Mouse (Mus musculus): ENCODE data around the gene Zfp286. TPM values are rescaled to one million over a fixed set of nuclear protein-coding genes. Genes with fewer than 3 reads are reported as not detected.

Gene Zfp286
- polyA plus RNA-seq, 1 experiment from 2014 or later = 18.5 TPM

DNA sequence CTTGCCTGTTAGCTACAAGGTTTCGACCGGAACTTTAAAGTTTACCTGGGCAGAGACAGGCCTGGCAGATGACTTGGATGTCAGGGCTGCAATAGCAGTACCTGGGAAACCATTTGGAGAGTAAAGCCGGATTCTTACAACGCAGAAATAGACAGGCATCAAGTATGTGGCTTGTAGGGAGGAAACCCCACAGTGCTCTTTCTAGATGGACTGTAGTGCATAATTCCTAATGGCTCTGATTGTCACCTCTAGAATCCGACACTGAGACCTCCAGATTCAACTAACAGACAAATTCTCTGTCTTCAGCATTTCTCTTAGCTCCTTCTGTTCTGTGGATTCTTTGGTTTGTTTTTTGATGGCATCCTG is 57.3 kb downstream of the Zfp286 start:
- H3K27ac ChIP-seq (ENCODE audit: low read length) = no peak overlapping the region
- H3K27me3 ChIP-seq (ENCODE audit: insufficient read depth, low read length) = no peaks in the 10 kb centered on the region
- no peak for ATAC-seq (ENCODE audit: low FRiP score, low TSS enrichment)
- peaks cover 5% of the 10 kb centered on the region; the same call in 1 of the 2 replicates for H3K36me3 ChIP-seq (ENCODE audit: insufficient read depth, low read length)
- peak overlapping the region; percentile 78 for H3K4me2 ChIP-seq (replicated peaks; ENCODE audit: low read depth, low read length)
- no peaks in the 10 kb centered on the region for H3K9me3 ChIP-seq (ENCODE audit: low read length)
- no peak overlapping the region for H3K9ac ChIP-seq (replicated peaks; ENCODE audit: low read length)
- H3K4me1 ChIP-seq (ENCODE audit: insufficient read depth, low read length) = peaks cover 7% of the 10 kb centered on the region; the same call in 1 of the 2 replicates
- WGBS = 10% methylated on average over 5 of the region's 5 CpGs
- peak overlapping the region; percentile 57 for H3K4me3 ChIP-seq (ENCODE audit: low read length)

DNA sequence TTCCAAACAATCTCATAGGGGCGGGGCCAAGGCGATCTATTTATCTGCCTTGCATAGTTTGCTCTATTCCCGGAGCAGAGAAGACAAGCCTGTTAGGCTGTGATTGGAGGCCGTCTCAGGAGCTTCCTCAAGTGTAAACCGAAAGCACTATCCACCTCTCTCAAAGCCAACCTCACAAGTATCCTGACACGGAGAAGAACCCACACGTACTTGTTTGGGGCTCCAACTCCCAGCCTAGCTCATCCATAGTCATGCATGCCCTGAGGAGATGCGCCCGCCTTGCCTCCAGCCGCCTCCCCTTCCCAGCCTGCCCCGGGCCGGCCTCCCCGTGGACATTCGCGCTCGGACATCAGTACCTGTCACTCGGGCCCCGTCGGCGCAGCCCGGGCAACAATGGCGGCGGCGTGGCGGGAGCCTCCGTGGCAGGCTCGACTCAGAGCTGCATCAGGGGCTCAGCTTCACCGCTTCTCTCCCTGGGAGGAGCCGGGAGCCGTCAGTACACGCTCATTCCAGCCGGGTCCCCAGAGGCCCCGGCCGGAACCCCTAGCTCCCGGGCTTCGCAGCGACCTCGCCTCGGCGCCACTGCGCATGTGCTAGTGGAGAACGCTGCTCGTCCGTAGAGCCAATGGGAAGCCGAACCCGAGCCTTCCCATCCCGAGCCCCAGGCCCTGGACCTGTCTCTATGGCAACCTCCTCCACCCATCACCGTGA is 57.8 kb downstream of the Zfp286 start, which contains the start of gene Zfp287:
TSS of gene Zfp287 (minus strand) at position 595 of the 711 bp plus-strand sequence.
- Histone ChIP-seq H3K27me3 (ENCODE audit: insufficient read depth, low read length) (no peaks in the 10 kb centered on the region), H3K9me3 (ENCODE audit: low read length) (no peaks in the 10 kb centered on the region), H3K4me3 (ENCODE audit: low read length) (peak within 1 kb of the TSS; percentile 57), H3K9ac (replicated peaks; ENCODE audit: low read length) (peak within 1 kb of the TSS; percentile 62), H3K36me3 (ENCODE audit: insufficient read depth, low read length) (peaks cover 5% of the 10 kb centered on the region; the same call in 1 of the 2 replicates), H3K4me2 (replicated peaks; ENCODE audit: low read depth, low read length) (peak within 1 kb of the TSS; percentile 78), H3K4me1 (ENCODE audit: insufficient read depth, low read length) (peaks cover 7% of the 10 kb centered on the region; the same call in 1 of the 2 replicates), H3K27ac (ENCODE audit: low read length) (peak within 1 kb of the TSS; percentile 13; the same call in 1 of the 2 replicates)
- WGBS = under 1% methylated on average over 44 of the region's 48 CpGs
- ATAC-seq (ENCODE audit: low FRiP score, low TSS enrichment) = peak; percentile 97

DNA sequence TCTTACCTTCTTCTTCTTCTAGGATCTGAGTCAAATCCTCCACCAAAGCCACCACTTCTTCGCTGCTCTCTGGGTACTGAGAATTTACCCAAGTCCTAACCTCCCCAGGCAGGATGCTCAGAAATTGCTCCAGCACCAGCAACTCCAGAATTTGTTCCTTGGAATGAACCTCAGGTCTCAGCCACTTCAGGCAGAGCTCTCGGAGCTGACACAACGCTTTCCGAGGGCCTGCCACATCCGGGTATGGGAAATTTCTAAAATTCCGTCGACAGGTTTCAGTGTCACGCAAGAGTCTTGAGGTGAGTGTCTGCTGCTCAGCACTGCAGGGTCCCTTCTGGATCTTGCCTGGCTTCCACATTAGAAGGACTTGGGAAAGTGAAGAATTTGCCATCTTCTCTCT is 61.0 kb downstream of the Zfp286 start:
- H3K9ac ChIP-seq (replicated peaks; ENCODE audit: low read length) = no peak overlapping the region
- no peak for ATAC-seq (ENCODE audit: low FRiP score, low TSS enrichment)
- peaks cover 7% of the 10 kb centered on the region; the same call in 1 of the 2 replicates for H3K4me1 ChIP-seq (ENCODE audit: insufficient read depth, low read length)
- H3K4me3 ChIP-seq (ENCODE audit: low read length) = no peak overlapping the region
- no peak overlapping the region for H3K27ac ChIP-seq (ENCODE audit: low read length)
- WGBS = 93% methylated on average over 8 of the region's 8 CpGs
- H3K27me3 ChIP-seq (ENCODE audit: insufficient read depth, low read length) = no peaks in the 10 kb centered on the region
- no peaks in the 10 kb centered on the region for H3K9me3 ChIP-seq (ENCODE audit: low read length)
- no peak overlapping the region for H3K4me2 ChIP-seq (replicated peaks; ENCODE audit: low read depth, low read length)
- peaks cover 20% of the 10 kb centered on the region for H3K36me3 ChIP-seq (ENCODE audit: insufficient read depth, low read length)

DNA sequence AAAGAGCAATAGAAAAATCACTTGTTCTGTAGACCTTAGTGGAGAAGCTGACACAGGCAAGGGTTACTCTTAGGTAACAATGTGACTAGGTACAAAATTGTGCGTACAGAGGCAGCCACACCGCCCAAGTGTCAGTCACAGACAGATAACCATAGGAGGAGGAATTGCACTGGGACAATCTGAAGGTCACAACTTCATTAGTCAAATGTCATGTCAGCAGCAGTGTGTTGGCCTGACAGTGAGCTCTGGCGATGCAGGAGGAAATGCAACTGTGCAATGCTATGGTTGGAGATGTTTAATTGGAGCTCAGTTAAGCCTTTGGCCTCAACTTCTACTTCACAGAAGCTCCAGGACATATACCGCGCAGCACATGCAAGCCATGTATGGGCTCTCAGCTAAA is 78.6 kb downstream of the Zfp286 start:
- Histone ChIP-seq H3K27ac (ENCODE audit: low read length) (no peak overlapping the region), H3K27me3 (ENCODE audit: insufficient read depth, low read length) (no peaks in the 10 kb centered on the region), H3K36me3 (ENCODE audit: insufficient read depth, low read length) (peaks cover 14% of the 10 kb centered on the region; the same call in 1 of the 2 replicates), H3K9ac (replicated peaks; ENCODE audit: low read length) (no peak overlapping the region), H3K4me2 (replicated peaks; ENCODE audit: low read depth, low read length) (no peak overlapping the region), H3K4me1 (ENCODE audit: insufficient read depth, low read length) (no peaks in the 10 kb centered on the region), H3K4me3 (ENCODE audit: low read length) (no peak overlapping the region), H3K9me3 (ENCODE audit: low read length) (no peaks in the 10 kb centered on the region)
- 91% methylated on average over 5 of the region's 5 CpGs for WGBS
- ATAC-seq (ENCODE audit: low FRiP score, low TSS enrichment) = no peak

DNA sequence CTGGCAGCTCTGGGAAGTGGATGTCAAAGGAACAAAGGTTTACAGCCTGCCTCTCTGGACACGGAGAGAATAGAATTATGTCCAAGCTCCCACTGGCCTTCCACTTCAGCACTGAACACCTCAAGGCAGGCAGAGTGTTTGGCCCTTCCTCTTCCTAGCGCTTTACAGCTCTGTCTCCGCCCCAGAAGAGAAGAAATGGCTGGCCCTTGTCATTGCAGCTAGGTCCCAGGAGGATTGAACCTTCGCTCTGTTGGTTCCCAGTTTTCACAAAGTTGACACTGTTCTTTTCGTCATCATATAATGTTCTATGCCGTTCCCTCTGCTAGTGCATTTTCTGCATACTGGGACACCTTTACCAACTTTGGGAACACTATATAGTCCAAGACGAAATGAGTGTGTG is 81.0 kb downstream of the Zfp286 start:
- no peaks in the 10 kb centered on the region for H3K36me3 ChIP-seq (ENCODE audit: insufficient read depth, low read length)
- no peak overlapping the region for H3K27ac ChIP-seq (ENCODE audit: low read length)
- ATAC-seq (ENCODE audit: low FRiP score, low TSS enrichment) = no peak
- no peaks in the 10 kb centered on the region for H3K4me1 ChIP-seq (ENCODE audit: insufficient read depth, low read length)
- no peaks in the 10 kb centered on the region for H3K27me3 ChIP-seq (ENCODE audit: insufficient read depth, low read length)
- H3K9me3 ChIP-seq (ENCODE audit: low read length) = no peaks in the 10 kb centered on the region
- WGBS = 73% methylated on average over 7 of the region's 7 CpGs
- no peak overlapping the region for H3K9ac ChIP-seq (replicated peaks; ENCODE audit: low read length)
- no peak overlapping the region for H3K4me3 ChIP-seq (ENCODE audit: low read length)
- no peak overlapping the region for H3K4me2 ChIP-seq (replicated peaks; ENCODE audit: low read depth, low read length)

DNA sequence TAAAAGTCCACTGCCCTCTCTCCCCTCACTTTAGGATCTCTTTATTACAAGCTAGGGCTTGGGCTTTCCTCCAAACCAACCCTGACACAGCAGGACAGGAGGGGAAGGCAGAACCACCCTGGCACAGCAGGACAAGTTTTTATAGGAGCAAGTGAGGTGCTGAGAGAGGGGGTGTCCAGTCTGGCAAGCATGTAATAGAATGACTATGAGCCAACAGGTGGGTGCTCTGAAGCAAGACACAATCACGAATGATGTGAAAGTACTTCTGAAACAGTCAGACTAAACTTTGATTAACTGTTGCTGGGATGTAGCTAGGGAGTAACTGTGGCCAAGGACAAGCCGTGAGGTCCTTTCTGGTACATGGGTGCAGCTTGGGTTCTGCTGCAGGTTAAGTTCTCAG is 83.1 kb downstream of the Zfp286 start:
- H3K36me3 ChIP-seq (ENCODE audit: insufficient read depth, low read length) = no peaks in the 10 kb centered on the region
- H3K4me1 ChIP-seq (ENCODE audit: insufficient read depth, low read length) = no peaks in the 10 kb centered on the region
- WGBS = 52% methylated on average over 2 of the region's 2 CpGs
- no peaks in the 10 kb centered on the region for H3K9me3 ChIP-seq (ENCODE audit: low read length)
- ATAC-seq (ENCODE audit: low FRiP score, low TSS enrichment) = no peak
- H3K9ac ChIP-seq (replicated peaks; ENCODE audit: low read length) = no peak overlapping the region
- H3K27ac ChIP-seq (ENCODE audit: low read length) = no peak overlapping the region
- H3K4me3 ChIP-seq (ENCODE audit: low read length) = no peak overlapping the region
- H3K4me2 ChIP-seq (replicated peaks; ENCODE audit: low read depth, low read length) = no peak overlapping the region
- H3K27me3 ChIP-seq (ENCODE audit: insufficient read depth, low read length) = no peaks in the 10 kb centered on the region

Other genes starting within 250 kb of the Zfp286 start
- 3,284 and 3,391 TPM in 2 replicates for gene Ubb, start 238.3 kb downstream of the Zfp286 start, polyA plus RNA-seq (2015; fragmentation: Nextera tagmentation; extraction: Ambion mirVana)
- 4.6 and 6.6 TPM in 2 replicates for gene Trpv2, start 215.0 kb downstream of the Zfp286 start, polyA plus RNA-seq (2015; fragmentation: Nextera tagmentation; extraction: Ambion mirVana)
- gene Lrrc75a, start 140.9 kb downstream of the Zfp286 start, polyA plus RNA-seq (2015; fragmentation: Nextera tagmentation; extraction: Ambion mirVana) = 13.8 and 15.6 TPM in 2 replicates
- 66.2 and 68.1 TPM in 2 replicates for gene Mmgt2, start 140.8 kb downstream of the Zfp286 start, polyA plus RNA-seq (2015; fragmentation: Nextera tagmentation; extraction: Ambion mirVana)
- gene Zfp287, start 57.6 kb downstream of the Zfp286 start, polyA plus RNA-seq (2015; fragmentation: Nextera tagmentation; extraction: Ambion mirVana) = 7.5 and 9.1 TPM in 2 replicates
- gene Gm10428, start 36.4 kb downstream of the Zfp286 start, polyA plus RNA-seq (2015; fragmentation: Nextera tagmentation; extraction: Ambion mirVana) = not detected in 2 replicates
- 18.1 TPM in 2 replicates for gene Trim16, start 30.8 kb upstream of the Zfp286 start, polyA plus RNA-seq (2015; fragmentation: Nextera tagmentation; extraction: Ambion mirVana)
- 0.51 and 0.87 TPM in 2 replicates for gene Fbxw10, start 57.6 kb upstream of the Zfp286 start, polyA plus RNA-seq (2015; fragmentation: Nextera tagmentation; extraction: Ambion mirVana)
- gene Tvp23b, start 90.0 kb upstream of the Zfp286 start, polyA plus RNA-seq (2015; fragmentation: Nextera tagmentation; extraction: Ambion mirVana) = 79.0 and 83.6 TPM in 2 replicates
- not detected in 2 replicates for gene Cdrt4, start 161.7 kb upstream of the Zfp286 start, polyA plus RNA-seq (2015; fragmentation: Nextera tagmentation; extraction: Ambion mirVana)